Mouse (Mus musculus) E14TG2a.4 (cell line): ENCODE results near the gene Cdc42bpb.

ENCODE experiments used
- CTCF ChIP-seq: conservative IDR thresholded peaks from 2 replicates; pipeline ENCODE4 v1.5.1; 2014; ENCODE audit warnings: low read length
- NANOG ChIP-seq: IDR thresholded peaks from 2 replicates; pipeline ENCODE4 v1.6.1; 2014; ENCODE audit warnings: borderline replicate concordance, low read length, mixed read lengths
- POU5F1 ChIP-seq: IDR thresholded peaks from 2 replicates; pipeline ENCODE4 v1.6.1; 2014; ENCODE audit warnings: low read length, borderline replicate concordance

DNA sequence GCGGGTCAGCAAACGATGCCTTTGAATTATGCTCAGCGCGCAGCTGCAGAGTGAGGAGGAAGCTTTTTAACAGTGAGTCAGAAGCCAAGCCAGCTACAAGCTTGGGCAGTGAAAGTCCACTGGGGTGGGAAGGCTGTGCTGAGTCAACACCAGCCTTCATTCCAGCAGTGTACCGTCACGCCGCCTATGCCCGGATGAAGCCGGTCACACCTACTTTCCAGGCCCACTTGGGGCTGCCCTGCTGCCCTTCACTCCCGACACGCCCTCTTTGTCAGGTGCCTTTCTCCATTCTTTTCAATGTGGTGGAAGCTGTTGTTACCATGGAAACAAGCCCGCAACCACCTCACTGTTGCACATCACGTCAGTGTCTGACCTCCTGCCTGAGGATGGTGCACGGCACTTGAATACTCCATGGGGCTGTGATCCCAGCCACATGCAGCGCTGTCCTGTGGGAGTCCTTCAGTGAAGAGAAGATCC is 24.0 kb downstream of the Cdc42bpb start:
- TF ChIP-seq CTCF (no peak), POU5F1 (no peak), NANOG (no peak)
